Mouse (Mus musculus) brown adipose tissue, adult 24 weeks (tissue): ENCODE data around the gene Gm20867. TPM values are rescaled to one million over a fixed set of nuclear protein-coding genes. Genes with fewer than 3 reads are reported as not detected.
"Not testable (repeated sequence)": the region's sequence is repeated elsewhere in the genome, so short reads cannot be mapped to it uniquely, and the experiment has no call there.

Experiments used
- H3K27ac ChIP-seq: fragments of 200-500 bp; replicated peaks from 2 replicates; pipeline ENCODE4 v1.5.1; 2012; ENCODE audit warnings: low read depth, mild to moderate bottlenecking, low read length
- H3K4me1 ChIP-seq: fragments of 200-500 bp; 2 replicates; pipeline ENCODE4 v1.6.1; 2012; ENCODE audit warnings: low read length, mixed read lengths; ENCODE audit not compliant: control insufficient read depth, insufficient read depth, insufficient read length
- H3K4me3 ChIP-seq: fragments of 200-500 bp; 2 replicates; pipeline ENCODE4 v1.5.1; 2012; ENCODE audit warnings: low read depth, mild to moderate bottlenecking, low read length, moderate library complexity; ENCODE audit not compliant: insufficient read depth
- polyA plus RNA-seq: library from polyadenylated mRNA; stranded (reverse); fragments of >200 nt; gene quantifications from 2 replicates; pipeline ENCODE4 v1.2.4, GENCODE M21; 2012; ENCODE audit not compliant: missing spikeins, insufficient read depth, insufficient read length

Gm20867 gene
- polyA plus RNA-seq, result not detected in 2 replicates

GRCm38 (mm10) chrY:77963104-77963503 lies at the start of gene Gm20867:
Gene Gm20867, minus strand, starts transcription at chrY:77963204.
- not testable (repeated sequence) for H3K4me3 ChIP-seq, H3K4me1 ChIP-seq, H3K27ac ChIP-seq

Other genes starting within 250 kb of the Gm20867 start
- gene Gm29564, start 249.8 kb upstream of the Gm20867 start, polyA plus RNA-seq, result not detected in 2 replicates